Mouse (Mus musculus) olfactory bulb, adult 2 months (tissue): ENCODE measurements at regions not wholly inside any gene's neighbourhood (a gene's known extent, or its start where the extent isn't known, plus 50 kb on each side); places are given as distances from the start of the nearest gene placed in this dataset.

Experiments used
- CTCF ChIP-seq: fragments of 200-500 bp; IDR thresholded peaks from 2 replicates; pipeline ENCODE4 v1.5.1; 2012; ENCODE audit warnings: low read depth, mild to moderate bottlenecking, low read length, moderate library complexity; ENCODE audit not compliant: insufficient read depth
- POLR2A ChIP-seq: fragments of 200-500 bp; IDR thresholded peaks from 2 replicates; pipeline ENCODE4 v1.6.1; 2012; ENCODE audit warnings: mild to moderate bottlenecking, low read depth, low read length, moderate library complexity; ENCODE audit not compliant: insufficient read depth

DNA sequence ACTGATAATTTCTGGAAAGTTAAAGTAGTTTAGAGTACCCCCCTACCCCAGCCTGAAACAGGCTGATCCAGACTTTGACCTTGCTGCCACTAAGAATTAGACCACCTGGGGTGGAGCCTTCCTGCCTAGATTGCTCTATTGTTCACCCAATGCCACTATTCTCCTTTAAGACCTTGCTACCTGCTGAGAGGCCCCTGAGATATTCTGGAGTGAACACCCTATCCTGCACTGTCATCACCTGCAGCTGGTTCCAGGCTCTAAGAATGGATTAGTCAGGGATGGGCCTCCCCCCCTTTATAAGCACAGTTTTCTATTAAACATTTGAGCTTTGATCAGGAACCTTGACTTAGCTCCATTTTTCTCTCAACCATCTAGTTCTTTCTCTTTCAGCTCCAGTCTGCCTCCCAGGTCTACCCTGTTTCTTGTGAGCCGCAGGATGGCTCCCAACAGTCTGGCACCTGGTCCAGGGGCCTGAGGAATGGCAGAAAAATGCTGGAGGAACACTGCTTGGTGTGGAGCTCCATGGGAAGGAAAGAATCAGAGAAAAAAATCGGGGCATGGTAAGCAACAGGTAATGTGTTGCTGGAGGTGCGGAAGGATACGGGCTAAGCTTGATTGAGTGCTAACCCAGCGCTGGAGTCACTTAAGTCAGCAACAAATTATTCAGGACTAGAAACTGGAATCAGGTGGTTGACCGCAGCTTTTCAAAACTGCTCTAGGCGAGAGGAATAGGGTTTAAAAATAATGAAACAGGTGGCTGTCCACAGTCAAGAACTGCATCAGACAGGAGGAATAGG is 1073.7 kb upstream of the Gje1 start:
- no peak for TF ChIP-seq CTCF
- no peak for TF ChIP-seq POLR2A
